Mouse (Mus musculus) left cerebral cortex, postnatal 10 days (tissue): ENCODE measurements around the gene Ep300. TPM values are rescaled to one million over a fixed set of nuclear protein-coding genes. Genes with fewer than 3 reads are reported as not detected.
"Not testable (repeated sequence)": the region's sequence is repeated elsewhere in the genome, so short reads cannot be mapped to it uniquely, and the experiment has no call there.

Source experiments
- DNase-seq, 2 experiments: peaks; one replicate each; pipeline ENCODE4 v3.0.0; 2021 to 2022; ENCODE audit warnings: low spot score in 2 of 2, mixed read lengths in 1 of 2; ENCODE audit errors: extremely low spot score in 1 of 2
- intact Hi-C: fragments of 180-260 bp; cut with DNase I; formaldehyde crosslinking; loops from one replicate; pipeline ENCODE4 v1.15.1; 2025
- microRNA-seq: library from miRNA; unstranded; fragments of <30 nt; microRNA quantifications from one replicate; pipeline ENCODE4 v1.2.0, GENCODE M21; 2022
- total RNA-seq, 2 experiments: library from RNA; stranded (reverse); gene quantifications; 2 replicates each; pipeline ENCODE4 v1.2.3; 2021

Gene Ep300
- total RNA-seq, 2 experiments from 2014 or later = 58.3 to 60.3 TPM

DNA sequence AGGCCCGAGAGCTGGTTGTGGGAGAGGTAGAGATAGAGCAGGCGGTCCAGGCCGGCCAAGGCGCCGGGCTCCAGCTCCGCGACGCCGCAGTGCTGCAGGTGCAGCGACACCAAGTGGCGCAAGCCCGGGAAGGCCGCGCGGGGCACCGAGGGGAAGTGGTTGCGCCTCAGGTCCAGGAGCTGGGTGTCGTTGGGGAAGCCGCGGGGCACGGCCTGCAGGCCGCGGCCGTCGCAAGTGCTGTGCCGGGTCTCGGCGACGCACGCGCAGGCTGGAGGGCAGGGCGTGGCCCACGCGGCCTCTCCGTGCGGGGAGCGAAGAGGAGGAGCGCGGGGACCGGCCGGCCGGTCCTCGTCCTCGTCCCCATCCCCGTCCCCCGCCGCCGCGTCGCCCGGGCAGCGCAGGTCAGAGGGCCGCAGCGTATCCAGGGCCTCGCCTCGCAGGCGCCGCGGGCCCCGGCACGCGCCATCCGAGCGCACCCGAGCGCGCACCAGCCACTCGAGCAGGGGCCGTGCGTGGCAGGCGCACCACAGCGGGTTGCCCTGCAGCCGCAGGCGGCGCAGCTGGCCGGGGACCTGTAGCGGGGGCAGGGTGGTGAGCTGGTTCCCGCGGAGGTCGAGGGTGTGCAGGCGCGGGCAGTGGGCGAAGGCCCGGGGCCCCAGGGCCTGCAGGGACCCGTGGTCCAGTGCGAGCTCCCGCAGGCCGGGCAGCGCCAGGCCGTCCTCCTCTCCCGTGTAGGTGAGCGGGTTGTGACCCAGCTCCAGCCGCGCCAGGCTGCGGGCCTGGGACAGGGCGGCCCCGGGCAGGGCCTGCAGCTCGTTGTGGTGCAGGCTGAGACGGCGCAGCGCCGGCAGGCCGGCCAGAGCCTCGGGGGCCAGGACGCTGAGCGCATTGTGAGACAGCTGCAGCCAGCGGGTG, 109.1 kb downstream of the Ep300 start:
- intact Hi-C loops = no loop called here
- DNase-seq = peak; percentile 63 to 88

DNA sequence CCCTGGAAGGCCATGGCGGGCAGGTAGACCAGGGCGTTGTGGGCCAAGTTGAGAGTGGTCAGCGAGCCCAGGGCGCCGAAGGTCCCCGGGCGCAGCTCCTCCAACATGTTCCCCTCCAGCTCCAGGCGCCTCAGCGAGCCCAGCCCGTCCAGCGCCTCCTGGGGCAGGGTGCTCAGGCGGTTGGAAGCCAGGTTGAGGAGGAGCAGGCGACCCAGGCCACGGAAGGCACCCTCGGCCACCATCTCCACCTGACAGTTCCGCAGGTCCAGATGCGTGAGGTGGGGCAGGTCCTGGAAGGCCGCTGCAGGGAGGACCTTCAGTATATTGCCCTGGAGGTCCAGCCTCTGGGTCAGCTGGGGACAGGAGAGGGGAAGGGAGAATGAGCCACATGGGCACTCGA, 109.7 kb downstream of the Ep300 start:
- intact Hi-C loops = no loop called here
- DNase-seq = no peak

DNA sequence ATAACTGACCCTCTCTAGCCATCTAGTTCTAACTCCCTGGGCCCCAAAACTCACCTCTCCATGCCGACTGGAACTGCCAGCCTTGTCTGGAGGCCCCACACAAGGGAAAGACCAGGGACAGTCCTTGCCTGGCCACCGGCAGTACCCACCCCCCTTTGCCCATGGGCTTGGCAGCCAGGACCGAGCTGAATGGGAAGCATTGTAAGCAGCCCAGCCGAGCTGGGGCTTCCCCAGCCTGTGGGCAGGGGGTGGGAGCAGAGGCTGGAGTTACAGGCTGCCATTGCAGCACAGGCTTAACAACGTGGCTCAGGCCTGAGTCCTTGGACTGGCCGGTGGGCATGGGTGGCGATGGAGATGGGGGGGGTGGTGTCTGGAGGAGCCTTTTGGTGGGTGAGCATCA, 112.0 kb downstream of the Ep300 start, which contains the start of gene Chadl:
Chadl (minus strand) TSS at position 113 of the 400 bp plus-strand sequence.
- intact Hi-C loops = no loop called here
- peak; percentile 39 to 72 for DNase-seq

- DNase-seq = no peak
Measured at GRCm38 (mm10) chr15:81697847-81698246, 112.7 kb downstream of the Ep300 start.

DNA sequence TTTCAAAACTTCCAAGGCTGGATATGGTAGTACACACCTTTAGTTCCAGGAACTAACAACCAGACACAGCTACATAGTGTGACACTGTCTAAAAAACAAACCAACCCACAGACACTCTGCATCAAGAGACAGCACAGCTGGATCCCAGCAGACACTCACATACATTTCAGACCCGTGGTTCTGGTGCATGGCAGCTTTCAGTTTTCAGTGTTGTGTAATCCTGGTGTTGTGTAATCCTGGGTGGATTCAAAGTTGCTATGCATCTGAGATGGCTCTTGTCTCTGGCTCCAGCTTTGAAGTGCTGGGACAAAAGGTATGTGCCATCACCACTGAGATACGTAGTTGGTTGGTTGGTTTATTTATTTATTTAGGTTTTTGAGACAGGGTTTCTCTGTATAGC, 113.4 kb downstream of the Ep300 start:
- no peak for DNase-seq
- intact Hi-C loops = no loop called here

More at GRCm38 (mm10) chr15:81697847-81698246, 112.7 kb downstream of the Ep300 start:
- intact Hi-C loops = no loop called here

GRCm38 (mm10) chr15:81700161-81700560, 115.0 kb downstream of the Ep300 start:
- DNase-seq = no peak
- intact Hi-C loops = no loop called here

GRCm38 (mm10) chr15:81700601-81701000, 115.5 kb downstream of the Ep300 start:
- no peak for DNase-seq
- intact Hi-C loops = no loop called here

DNA sequence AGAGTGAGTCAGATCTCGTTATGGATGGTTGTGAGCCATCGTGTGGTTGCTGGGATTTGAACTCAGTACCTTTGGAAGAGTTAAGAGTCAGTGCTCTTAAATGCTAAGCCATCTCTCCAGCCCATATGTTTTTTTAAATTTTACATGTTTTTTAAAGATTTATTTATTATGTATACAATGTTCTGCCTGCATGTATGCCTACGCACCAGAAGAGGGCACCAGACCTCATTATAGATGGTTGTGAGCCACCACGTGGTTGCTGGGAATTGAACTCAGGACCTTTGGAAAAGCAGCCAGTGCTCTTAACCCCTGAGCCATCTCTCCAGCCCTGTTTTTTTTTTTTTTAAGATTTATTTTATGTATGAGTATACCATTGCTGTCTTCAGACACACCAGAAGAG, 116.2 kb downstream of the Ep300 start:
- intact Hi-C loops, DNase-seq: not testable (repeated sequence)

Small RNA genes lying within 50 kb of the gene (microRNA-seq; reads per million reads assigned to microRNA genes)
- not detected for gene Gm23880

Other genes starting within 250 kb of the Ep300 start
- gene Slc25a17, start 224.5 kb upstream of the Ep300 start, total RNA-seq = 10 to 100 TPM; 53.9 to 62.1 TPM
- gene St13, start 185.3 kb upstream of the Ep300 start, total RNA-seq = 100 to 1,000 TPM; 174 to 179 TPM
- gene Xpnpep3, start 185.2 kb upstream of the Ep300 start, total RNA-seq = 10 to 100 TPM; 10.1 to 11.6 TPM
- not detected for gene Dnajb7, start 177.1 kb upstream of the Ep300 start, total RNA-seq
- gene Rbx1, start 119.1 kb upstream of the Ep300 start, total RNA-seq = 100 to 1,000 TPM; 140 TPM
- 10 to 100 TPM; 35.9 to 37.1 TPM for gene L3mbtl2, start 78.5 kb downstream of the Ep300 start, total RNA-seq
- gene Chadl, start 111.9 kb downstream of the Ep300 start, total RNA-seq = 10 to 100 TPM; 20.6 to 25.4 TPM
- 100 to 1,000 TPM; 192 to 212 TPM for gene Zc3h7b, start 159.7 kb downstream of the Ep300 start, total RNA-seq
- 100 to 1,000 TPM; 200 to 211 TPM for gene Rangap1, start 160.2 kb downstream of the Ep300 start, total RNA-seq
- gene Tef, start 217.1 kb downstream of the Ep300 start, total RNA-seq = 100 to 1,000 TPM; 121 to 143 TPM